ENCODE assay signal across 8 mouse cellular contexts in the genomic region with DNA sequence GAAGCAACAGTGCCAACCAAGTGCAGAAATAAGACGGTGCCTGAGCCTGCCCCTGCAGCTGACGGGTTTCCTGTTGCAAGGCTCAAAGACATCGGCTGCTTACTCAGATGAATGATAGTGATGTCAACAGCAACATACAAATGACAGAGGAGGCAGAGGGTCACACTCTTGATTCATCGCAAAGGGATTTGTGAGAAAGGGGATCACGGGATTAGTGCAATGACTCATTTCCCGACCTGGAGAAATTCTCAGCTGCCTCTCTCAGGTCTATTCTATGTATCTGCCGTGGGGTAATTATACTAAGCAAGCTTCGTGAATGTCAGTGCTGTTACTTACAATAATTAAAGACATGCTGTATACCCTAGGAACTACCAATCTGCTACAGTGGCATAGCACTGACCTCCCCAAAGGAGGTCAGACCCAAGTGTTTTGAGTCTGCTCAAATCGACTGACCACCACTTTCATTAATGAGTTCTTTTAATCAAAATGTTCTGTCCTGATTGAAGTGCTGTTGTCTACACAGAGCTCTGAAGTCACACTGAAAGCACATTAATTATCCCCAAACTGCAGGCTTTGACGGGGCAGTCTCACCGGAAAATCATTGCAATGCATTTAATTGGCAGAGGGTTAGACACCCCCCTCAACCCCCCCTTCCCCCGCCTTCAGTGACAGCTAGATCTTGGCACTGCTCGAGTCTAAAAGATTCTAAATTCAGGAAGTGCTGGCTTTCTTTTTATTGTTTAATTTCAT.
DNase-seq lines count a peak whose midpoint lies in the region; ATAC-seq and TF ChIP-seq lines count a peak whose summit lies in the region.

No protein-coding gene starts in this region.

- H3K9ac ChIP-seq in lung, embryonic 14.5 days = no peak overlapping the region
- H3K9ac ChIP-seq in neural tube, embryonic 14.5 days (replicated peaks; ENCODE audit: low read depth, low read length) = no peak overlapping the region

- H3K36me3 ChIP-seq in lung, embryonic 14.5 days (ENCODE audit: insufficient read depth) = no peaks in the 10 kb centered on the region
- no peaks in the 10 kb centered on the region for H3K36me3 ChIP-seq in neural tube, embryonic 14.5 days (ENCODE audit: control insufficient read depth, insufficient read depth, low read length)

- no peak overlapping the region for H3K4me3 ChIP-seq in lung, embryonic 14.5 days (ENCODE audit: low read depth, low read length)
- no peak overlapping the region for H3K4me3 ChIP-seq in lung, adult 2 months (replicated peaks; ENCODE audit: extremely low read depth, low read depth, low read length)
- no peak overlapping the region for H3K4me3 ChIP-seq in neural tube, embryonic 14.5 days (ENCODE audit: low read depth, low read length)

- ATAC-seq in lung, embryonic 14.5 days (ENCODE audit: insufficient read depth) = peak; percentile 56; the same call in 1 of the 2 replicates
- ATAC-seq in neural tube, embryonic 14.5 days (ENCODE audit: low read depth) = peak; percentile 77; the same call in 1 of the 2 replicates

- WGBS in lung, embryonic 14.5 days = 20% methylated on average over 13 of the region's 13 CpGs
- 21% methylated on average over 13 of the region's 13 CpGs for WGBS in lung, adult 2 months
- 24% methylated on average over 13 of the region's 13 CpGs for WGBS in neural tube, embryonic 14.5 days

- intact Hi-C loops in left cerebral cortex, postnatal 4 days (cut with DNase I) = no loop called here

- H3K27ac ChIP-seq in lung, embryonic 14.5 days (ENCODE audit: low read depth) = no peak overlapping the region
- no peak overlapping the region for H3K27ac ChIP-seq in neural tube, embryonic 14.5 days (ENCODE audit: low read depth, low read length)

- DNase-seq in lung, embryonic 14.5 days = peak; percentile 52
- DNase-seq in lung, adult 2 months = no peak
- peak; percentile 54 for DNase-seq in embryo, embryonic 10.5 days (ENCODE audit: low spot score)
- peak; percentile 24 for DNase-seq in hindlimb bud, embryonic 11.5 days (ENCODE audit: extremely low spot score, low read depth, low spot score)
- no peak for DNase-seq in layer of hippocampus, adult 9-11 months
- DNase-seq in layer of hippocampus, postnatal 25 days (ENCODE audit: extremely low spot score in 1 of 2, low spot score in 1 of 2) = no peak
- DNase-seq in left cerebral cortex, postnatal 4 days = no peak

- TF ChIP-seq POLR2A in lung, adult 2 months (IDR thresholded peaks at IDR 0.05; ENCODE audit: borderline replicate concordance, extremely low read depth, low read depth, low read length) = no peak

- no peaks in the 10 kb centered on the region for H3K9me3 ChIP-seq in lung, embryonic 14.5 days (ENCODE audit: low read depth, low read length)
- no peaks in the 10 kb centered on the region for H3K9me3 ChIP-seq in neural tube, embryonic 14.5 days (ENCODE audit: control insufficient read depth, low read length)

- 0 out of 2 replicates have a peak overlapping the region, but pooled peaks have one; percentile 23 for H3K4me2 ChIP-seq in lung, embryonic 14.5 days
- no peak overlapping the region for H3K4me2 ChIP-seq in neural tube, embryonic 14.5 days (ENCODE audit: low read depth, low read length)

- no peaks in the 10 kb centered on the region for H3K27me3 ChIP-seq in lung, embryonic 14.5 days (ENCODE audit: insufficient read depth, low read length)
- no peaks in the 10 kb centered on the region for H3K27me3 ChIP-seq in neural tube, embryonic 14.5 days (ENCODE audit: control insufficient read depth, insufficient read depth, low read length)

- no peaks in the 10 kb centered on the region for H3K4me1 ChIP-seq in lung, embryonic 14.5 days (ENCODE audit: insufficient read depth)
- H3K4me1 ChIP-seq in lung, adult 2 months (ENCODE audit: control insufficient read depth, insufficient read depth, low read length) = peaks cover 5% of the 10 kb centered on the region; the same call in 1 of the 2 replicates
- no peaks in the 10 kb centered on the region; the same call in 1 of the 2 replicates for H3K4me1 ChIP-seq in neural tube, embryonic 14.5 days (ENCODE audit: control insufficient read depth, insufficient read depth, low read length)

- TF ChIP-seq CTCF in lung, embryonic 14.5 days (IDR thresholded peaks at IDR 0.05; ENCODE audit: low read depth) = no peak
- no peak for TF ChIP-seq CTCF in lung, adult 2 months (IDR thresholded peaks at IDR 0.05; ENCODE audit: insufficient read depth, low read length)

Comparison
In these comparisons a context has a peak if more than half of its experiments do, and no peak if none do; other contexts are left out.
1. DNase-seq: peak in lung, embryonic 14.5 days (single experiment), embryo, embryonic 10.5 days (single experiment) and hindlimb bud, embryonic 11.5 days (single experiment); none in lung, adult 2 months (single experiment), layer of hippocampus, adult 9-11 months (single experiment), layer of hippocampus, postnatal 25 days (0 of 2) and left cerebral cortex, postnatal 4 days (single experiment).